Mouse (Mus musculus): ENCODE data around the gene Vamp1.

Vamp1 gene

GRCm38 (mm10) chr6:125286944-125287343 is 71.6 kb downstream of the Vamp1 start:
- DNase-seq (ENCODE audit: low spot score) = no peak

DNA sequence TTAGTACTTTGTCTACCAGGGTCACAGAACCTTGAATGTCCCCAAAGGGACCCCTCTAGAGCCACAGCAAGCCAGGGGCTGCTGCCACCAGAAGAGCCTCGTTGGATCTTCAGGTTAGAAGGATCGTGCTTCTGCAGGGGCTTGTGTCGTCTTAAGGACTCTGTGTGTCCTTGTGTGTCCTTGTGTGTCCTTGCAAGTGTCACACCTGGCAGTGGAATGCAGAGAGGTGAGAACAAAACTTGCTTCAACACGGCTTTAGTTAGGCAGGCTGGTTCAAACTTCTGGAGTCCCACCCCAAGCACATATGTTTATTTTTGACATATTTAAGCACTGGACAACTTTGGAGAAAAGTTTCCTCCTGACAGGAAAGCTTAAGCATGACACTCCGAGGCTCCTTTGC is 73.4 kb downstream of the Vamp1 start:
- DNase-seq (ENCODE audit: low spot score) = no peak

DNA sequence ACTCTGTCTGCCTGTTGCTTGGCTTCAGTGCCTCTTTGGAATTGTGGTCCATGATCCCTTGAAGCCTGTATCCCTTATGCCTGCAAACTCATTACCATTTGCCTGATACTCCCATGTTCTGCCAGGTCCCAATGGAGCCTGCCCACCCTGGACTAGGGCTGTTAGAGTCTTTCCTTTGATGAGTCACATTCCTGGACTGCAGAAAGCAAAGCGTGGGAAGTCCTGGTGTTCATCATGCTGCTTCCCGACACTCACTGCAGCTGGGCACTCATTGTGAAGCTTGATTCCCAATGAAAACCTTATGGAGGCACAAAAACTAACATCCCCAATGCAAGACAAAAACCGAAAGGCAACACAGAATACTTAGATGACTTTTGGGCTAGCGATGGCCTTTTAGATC is 76.0 kb downstream of the Vamp1 start:
- no peak for DNase-seq (ENCODE audit: low spot score)

DNA sequence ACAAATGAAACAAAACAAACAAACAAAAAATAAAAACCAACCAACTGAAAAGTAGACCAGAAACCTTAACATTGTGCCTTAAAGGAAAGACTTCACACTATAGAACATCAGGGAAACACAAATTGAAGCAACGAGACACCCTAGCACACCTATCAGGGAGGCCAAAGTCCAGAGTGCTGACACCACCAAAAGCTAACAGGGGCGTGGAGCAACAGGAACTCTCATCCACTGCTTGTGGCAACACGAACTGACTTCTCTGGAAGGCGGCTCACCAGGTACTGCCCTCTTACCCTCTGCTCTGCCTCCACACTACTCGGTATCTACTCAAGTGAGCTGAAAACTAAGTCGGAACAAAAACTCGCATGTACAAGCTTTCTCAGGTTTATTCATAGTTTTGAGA is 76.9 kb downstream of the Vamp1 start:
- DNase-seq (ENCODE audit: low spot score) = no peak

GRCm38 (mm10) chr6:125294049-125294448 is 78.7 kb downstream of the Vamp1 start:
- no peak for DNase-seq (ENCODE audit: low spot score)

Data from ovary, postnatal 10 days (tissue).